Mouse (Mus musculus) lung, embryonic 15.5 days (tissue): ENCODE measurements around the gene Nkrf. TPM values are rescaled to one million over a fixed set of nuclear protein-coding genes. Genes with fewer than 3 reads are reported as not detected.

ENCODE experiments used
- ATAC-seq: fragments of 200-750 bp; cut with Nextera tagmentation; 2 replicates; pipeline ENCODE4 v1.8.0; 2017; ENCODE audit warnings: moderate number of reproducible peaks, borderline replicate concordance; ENCODE audit not compliant: low FRiP score, low TSS enrichment; ENCODE audit errors: extremely low read depth
- H3K27ac ChIP-seq: fragments of 300-500 bp; sonication (generic); 2 replicates; pipeline ENCODE4 v1.5.1; 2015; ENCODE audit warnings: moderate library complexity, mild to moderate bottlenecking, inconsistent platforms
- H3K27me3 ChIP-seq: fragments of 300-500 bp; sonication (generic); 2 replicates; pipeline ENCODE4 v1.6.1; 2015; ENCODE audit warnings: inconsistent platforms
- H3K36me3 ChIP-seq: fragments of 300-500 bp; sonication (generic); 2 replicates; pipeline ENCODE4 v1.6.1; 2015; ENCODE audit warnings: inconsistent platforms
- H3K4me1 ChIP-seq: fragments of 300-500 bp; sonication (generic); 2 replicates; pipeline ENCODE4 v1.6.1; 2015; ENCODE audit warnings: inconsistent platforms
- H3K4me2 ChIP-seq: fragments of 300-500 bp; sonication (generic); 2 replicates; pipeline ENCODE4 v1.6.1; 2015; ENCODE audit warnings: inconsistent platforms, mild to moderate bottlenecking, moderate library complexity
- H3K4me3 ChIP-seq: fragments of 300-500 bp; sonication (generic); 2 replicates; pipeline ENCODE4 v1.5.1; 2015; ENCODE audit warnings: mild to moderate bottlenecking, inconsistent platforms
- H3K9ac ChIP-seq: fragments of 300-500 bp; sonication (generic); 2 replicates; pipeline ENCODE4 v1.6.1; 2015; ENCODE audit warnings: inconsistent platforms
- H3K9me3 ChIP-seq: fragments of 300-500 bp; sonication (generic); 2 replicates; pipeline ENCODE4 v1.6.1; 2016; ENCODE audit warnings: inconsistent platforms
- WGBS: fragments of 180-500 bp; shearing (Covaris S2); methylation state at CpG from one replicate; pipeline ENCODE4 v1.1.7; 2015; 5-methylcytosine and 5-hydroxymethylcytosine counted together
- polyA plus RNA-seq: library from polyadenylated mRNA; unstranded; fragments of >200 nt; fragmentation: Nextera tagmentation; extraction: Ambion mirVana; gene quantifications from 2 replicates; pipeline ENCODE4 v1.2.1, GENCODE M21; 2015

Gene Nkrf
- polyA plus RNA-seq = 1.4 and 1.5 TPM in 2 replicates

DNA sequence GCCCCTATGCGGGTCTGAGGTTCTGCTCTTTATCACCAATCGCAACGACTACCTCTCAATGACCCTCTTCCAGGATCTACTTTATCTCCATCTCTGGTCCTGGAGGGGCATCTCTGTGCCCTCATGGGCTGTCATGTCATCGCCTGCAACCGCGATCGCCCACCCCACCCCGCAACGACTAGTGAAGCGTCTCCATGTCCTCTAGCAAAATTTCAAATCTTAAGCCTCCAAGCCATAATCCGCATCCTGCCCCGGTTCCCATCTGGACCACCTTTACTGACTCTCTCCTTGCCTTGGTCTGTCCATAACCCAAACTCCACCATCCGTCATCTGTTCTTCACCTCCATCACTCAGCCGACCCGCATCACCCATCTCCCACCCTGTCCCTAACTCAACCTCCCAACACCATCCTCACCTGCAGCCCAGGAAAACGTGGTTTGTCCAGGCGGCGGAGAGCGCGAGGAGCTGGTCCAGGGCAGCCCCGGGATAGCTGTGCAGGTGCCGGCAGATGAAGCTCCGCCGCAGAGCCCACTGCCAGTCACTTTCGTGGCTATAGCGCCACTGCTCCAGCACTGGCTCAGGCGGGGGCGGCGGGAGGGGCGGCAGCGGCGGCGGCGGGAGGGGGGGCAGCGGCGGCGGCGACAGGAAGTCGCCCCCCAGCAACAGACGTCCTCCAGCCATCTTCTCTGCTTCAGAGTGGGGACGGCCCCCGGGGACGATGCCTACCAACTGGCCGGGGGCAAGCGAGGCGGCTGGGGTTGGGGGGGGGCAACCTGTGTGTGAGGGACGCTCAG lies at the start of gene Nkrf:
Gene Nkrf, minus strand, starts transcription at position 579 of the 794 bp plus-strand sequence.
- Histone ChIP-seq H3K27me3 (no peaks in the 10 kb centered on the region), H3K9ac (peak within 1 kb of the TSS; percentile 54), H3K9me3 (no peaks in the 10 kb centered on the region), H3K4me2 (peak within 1 kb of the TSS; percentile 74), H3K4me1 (0 out of 2 replicates have a peak, but pooled peaks cover 6% of the 10 kb centered on the region), H3K4me3 (peak within 1 kb of the TSS; percentile 55), H3K36me3 (no peaks in the 10 kb centered on the region), H3K27ac (peak within 1 kb of the TSS; percentile 44)
- WGBS = 17% methylated on average over 39 of the region's 47 CpGs
- peak; percentile 66 for ATAC-seq

DNA sequence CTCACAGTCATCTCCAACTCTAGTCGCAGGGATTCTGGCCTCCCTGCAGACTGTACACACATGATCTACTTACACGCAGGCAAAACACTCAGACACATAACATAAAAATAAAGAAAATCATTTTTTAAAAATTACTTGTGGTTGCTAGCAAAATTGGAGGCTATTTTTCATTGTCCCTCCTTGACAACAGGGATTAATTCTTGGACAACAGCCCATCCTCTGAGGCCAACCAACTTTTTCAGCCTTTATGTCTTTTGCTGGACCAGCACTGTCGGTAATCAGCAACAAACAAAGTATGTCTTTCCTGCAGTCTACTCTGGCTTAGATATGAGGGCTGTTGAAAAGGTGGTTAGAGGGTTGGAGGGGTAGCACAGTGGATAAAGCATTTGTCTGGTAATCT lies 38.4 kb upstream of the Nkrf start:
- no peak for ATAC-seq
- no peaks in the 10 kb centered on the region for H3K4me1 ChIP-seq
- H3K4me3 ChIP-seq = no peak overlapping the region
- H3K4me2 ChIP-seq = no peak overlapping the region
- H3K27ac ChIP-seq = no peak overlapping the region
- H3K9ac ChIP-seq = no peak overlapping the region
- no peaks in the 10 kb centered on the region for H3K27me3 ChIP-seq
- H3K9me3 ChIP-seq = no peaks in the 10 kb centered on the region
- H3K36me3 ChIP-seq = no peaks in the 10 kb centered on the region
- 75% methylated on average over 3 of the region's 3 CpGs for WGBS

DNA sequence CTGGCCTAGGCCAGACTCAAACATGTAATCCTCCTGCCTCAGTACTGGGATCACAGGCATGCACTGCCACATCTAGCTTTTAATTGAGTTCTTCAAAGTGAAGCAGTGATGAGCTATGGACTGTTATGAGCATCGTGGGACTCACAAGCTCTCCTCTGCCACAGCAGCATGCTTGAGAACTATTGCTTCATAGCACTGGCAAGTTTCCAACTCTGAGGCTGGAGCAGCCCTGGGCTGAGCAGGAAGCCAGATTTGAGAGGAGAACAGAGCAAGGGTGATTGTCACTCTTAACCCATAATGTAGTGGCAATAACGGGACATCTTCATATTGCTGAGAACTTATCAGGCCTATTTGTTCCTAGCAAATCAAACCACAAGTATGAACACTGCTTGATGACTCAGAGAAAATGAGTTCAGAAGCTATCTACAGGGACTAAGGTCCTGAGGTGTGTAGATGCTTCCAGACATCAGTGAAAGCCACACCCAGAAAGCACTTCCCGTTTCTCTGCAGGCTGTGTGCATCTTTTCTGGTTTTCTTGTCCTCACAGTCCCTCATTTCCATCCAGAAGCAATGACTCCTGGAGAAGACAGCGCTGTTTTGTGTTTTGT lies 37.2 kb upstream of the Nkrf start:
- ATAC-seq = peak; percentile 89
- H3K4me2 ChIP-seq = no peak overlapping the region

DNA sequence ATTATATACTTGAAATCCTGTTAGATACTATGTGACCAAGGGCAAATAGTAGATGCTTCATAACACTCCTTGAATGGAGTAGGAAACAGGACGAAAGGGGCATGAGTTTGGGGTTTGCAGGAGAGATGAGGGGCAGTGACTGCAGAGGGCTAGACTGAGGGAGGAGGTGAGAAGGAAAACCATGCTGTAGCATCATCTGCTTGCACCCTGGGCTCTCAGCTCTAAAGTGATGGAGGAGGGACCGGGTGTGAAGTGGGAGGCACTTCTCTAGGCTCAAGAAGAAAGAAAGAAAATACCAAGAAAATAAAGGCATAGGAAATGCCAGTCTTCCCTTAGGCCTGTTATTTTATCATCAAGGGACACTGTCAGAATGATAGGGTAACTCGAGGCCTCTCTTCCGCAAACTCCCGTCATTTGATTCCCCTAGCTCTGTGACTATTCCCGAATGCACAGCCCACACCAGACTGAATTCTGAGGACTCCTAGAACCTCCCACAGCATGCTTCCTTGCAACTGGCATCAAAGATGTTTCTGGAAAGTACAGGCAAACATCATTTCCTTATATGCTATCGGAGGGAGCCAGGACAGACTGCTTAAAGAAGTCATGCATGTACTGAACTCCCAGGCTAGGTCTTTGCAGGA lies 32.7 kb upstream of the Nkrf start:
- no peak overlapping the region for H3K9ac ChIP-seq
- H3K4me2 ChIP-seq = no peak overlapping the region
- no peaks in the 10 kb centered on the region for H3K9me3 ChIP-seq
- 61% methylated on average over 7 of the region's 7 CpGs for WGBS
- H3K27ac ChIP-seq = no peak overlapping the region
- H3K27me3 ChIP-seq = no peaks in the 10 kb centered on the region
- H3K4me1 ChIP-seq = no peaks in the 10 kb centered on the region
- H3K36me3 ChIP-seq = no peaks in the 10 kb centered on the region
- no peak for ATAC-seq
- no peak overlapping the region for H3K4me3 ChIP-seq

More for the DNA sequence above, 37.2 kb upstream of the Nkrf start:
- no peak overlapping the region for H3K27ac ChIP-seq
- H3K27me3 ChIP-seq = no peaks in the 10 kb centered on the region
- H3K4me3 ChIP-seq = no peak overlapping the region
- WGBS = 53% methylated on average over 4 of the region's 4 CpGs
- no peaks in the 10 kb centered on the region for H3K36me3 ChIP-seq
- H3K4me1 ChIP-seq = no peaks in the 10 kb centered on the region
- H3K9me3 ChIP-seq = no peaks in the 10 kb centered on the region
- no peak overlapping the region for H3K9ac ChIP-seq

DNA sequence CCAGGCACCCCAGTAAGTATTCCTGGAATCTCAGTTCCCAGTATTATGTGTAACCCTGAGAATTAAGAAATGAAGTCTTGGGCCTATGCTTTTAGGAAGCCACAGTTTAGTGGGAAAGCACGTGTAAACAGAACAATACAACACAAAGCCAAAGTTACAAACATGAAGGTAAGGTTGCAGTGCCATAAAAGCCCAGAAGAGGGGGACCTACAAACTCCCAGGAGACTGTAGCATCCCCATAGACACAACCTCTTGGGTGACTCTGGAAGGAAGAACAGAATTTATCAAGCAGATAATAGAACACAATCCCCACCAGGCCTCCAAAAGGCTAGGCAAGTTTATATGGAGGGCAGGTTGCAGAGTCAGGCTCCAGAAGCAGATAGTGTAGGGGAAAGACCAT lies 27.9 kb upstream of the Nkrf start:
- no peak overlapping the region for H3K4me3 ChIP-seq
- no peak for ATAC-seq
- no peaks in the 10 kb centered on the region for H3K27me3 ChIP-seq
- H3K27ac ChIP-seq = no peak overlapping the region
- no peaks in the 10 kb centered on the region for H3K9me3 ChIP-seq
- H3K4me1 ChIP-seq = no peaks in the 10 kb centered on the region
- no peaks in the 10 kb centered on the region for H3K36me3 ChIP-seq
- 48% methylated on average over 1 of the region's 1 CpGs for WGBS
- no peak overlapping the region for H3K4me2 ChIP-seq
- H3K9ac ChIP-seq = no peak overlapping the region

DNA sequence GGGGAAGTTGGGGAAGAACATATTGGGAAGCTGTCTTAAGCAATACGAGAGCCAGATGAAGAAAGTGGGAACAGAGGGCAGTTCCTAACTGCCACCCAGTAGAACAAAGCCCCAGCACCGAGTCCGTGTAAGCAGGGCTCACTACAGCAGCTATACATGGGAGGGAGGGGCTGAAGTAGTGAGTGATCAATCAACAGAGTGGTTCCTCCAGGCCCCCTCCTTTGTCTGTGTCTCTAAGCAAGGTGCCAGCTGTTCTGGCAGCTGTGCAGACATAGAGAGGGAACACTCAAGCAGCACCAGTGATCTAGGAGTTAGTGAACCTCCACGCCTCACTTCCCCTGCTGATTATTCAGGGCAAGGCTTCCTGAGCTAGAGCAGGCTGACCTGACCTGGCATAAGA lies 27.0 kb upstream of the Nkrf start:
- Histone ChIP-seq H3K9me3 (no peaks in the 10 kb centered on the region), H3K4me3 (no peak overlapping the region), H3K4me1 (no peaks in the 10 kb centered on the region), H3K27ac (no peak overlapping the region), H3K9ac (no peak overlapping the region), H3K36me3 (no peaks in the 10 kb centered on the region), H3K4me2 (no peak overlapping the region), H3K27me3 (no peaks in the 10 kb centered on the region)
- no peak for ATAC-seq
- 75% methylated on average over 4 of the region's 4 CpGs for WGBS

DNA sequence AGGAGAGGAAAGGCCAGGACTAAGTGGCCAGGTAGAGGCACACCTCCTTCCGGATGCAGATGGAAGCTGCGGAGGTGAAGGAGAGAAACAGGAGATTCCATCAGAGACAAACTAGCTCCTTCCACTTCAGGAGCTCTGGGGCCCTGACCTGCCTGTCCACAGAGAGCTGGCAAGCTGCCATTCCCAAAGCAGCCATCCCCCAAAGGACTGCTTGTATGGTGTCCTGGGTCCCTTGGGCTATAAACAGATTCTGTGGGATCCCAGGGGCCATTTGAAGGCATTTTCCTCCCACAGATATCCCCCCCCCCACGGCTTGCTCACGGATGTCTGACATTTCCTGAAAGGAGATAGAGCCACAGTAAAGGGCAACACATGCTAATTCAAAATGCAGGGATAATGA lies 26.1 kb upstream of the Nkrf start:
- no peaks in the 10 kb centered on the region for H3K4me1 ChIP-seq
- no peak overlapping the region for H3K9ac ChIP-seq
- no peaks in the 10 kb centered on the region for H3K27me3 ChIP-seq
- H3K4me2 ChIP-seq = no peak overlapping the region
- no peak overlapping the region for H3K4me3 ChIP-seq
- 52% methylated on average over 4 of the region's 4 CpGs for WGBS
- no peaks in the 10 kb centered on the region for H3K9me3 ChIP-seq
- no peak overlapping the region for H3K27ac ChIP-seq
- ATAC-seq = no peak
- no peaks in the 10 kb centered on the region for H3K36me3 ChIP-seq

DNA sequence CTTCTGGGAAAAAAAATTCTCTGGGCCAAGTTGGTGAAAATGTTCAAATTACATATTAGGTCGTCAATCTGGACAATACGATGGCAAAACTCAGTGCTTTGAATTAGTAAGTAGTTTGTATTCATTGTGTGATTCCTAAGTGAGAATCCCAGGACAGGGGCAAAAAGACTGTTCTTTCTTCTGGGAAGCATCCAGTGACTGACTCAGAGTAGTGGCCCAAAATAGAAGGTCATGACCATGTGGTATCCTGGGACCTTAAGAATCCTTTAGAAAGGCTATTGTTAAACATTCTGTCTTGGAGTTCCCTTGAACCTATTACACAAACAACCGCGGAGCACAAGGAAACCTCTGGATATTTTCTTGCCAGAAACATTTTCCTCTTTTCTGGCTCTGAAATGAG lies 18.6 kb upstream of the Nkrf start:
- ATAC-seq = no peak
- Histone ChIP-seq H3K4me2 (no peak overlapping the region), H3K36me3 (no peaks in the 10 kb centered on the region), H3K27me3 (no peaks in the 10 kb centered on the region), H3K9ac (no peak overlapping the region), H3K4me3 (no peak overlapping the region), H3K27ac (no peak overlapping the region), H3K9me3 (no peaks in the 10 kb centered on the region), H3K4me1 (no peaks in the 10 kb centered on the region)
- 85% methylated on average over 4 of the region's 4 CpGs for WGBS

DNA sequence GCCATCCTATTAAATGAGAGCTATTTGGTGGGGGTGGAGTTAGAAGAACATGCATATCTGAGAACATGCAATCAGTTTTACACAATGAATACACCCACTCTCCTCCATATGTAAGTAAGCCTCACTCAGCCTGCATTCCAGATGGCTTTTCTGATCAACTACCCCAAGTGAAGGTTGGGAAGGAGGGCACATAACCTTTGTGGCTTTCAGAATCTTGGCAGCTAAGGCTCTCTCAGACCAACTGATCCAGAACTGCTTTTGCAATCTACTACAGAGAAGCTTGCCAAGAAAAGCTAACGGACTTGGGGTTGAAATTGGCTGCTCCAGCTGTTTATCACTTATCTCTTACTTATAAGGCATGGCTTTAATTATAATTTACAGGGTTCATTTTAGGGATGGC lies 15.1 kb upstream of the Nkrf start:
- no peaks in the 10 kb centered on the region for H3K9me3 ChIP-seq
- H3K36me3 ChIP-seq = no peaks in the 10 kb centered on the region
- H3K27me3 ChIP-seq = no peaks in the 10 kb centered on the region
- H3K4me3 ChIP-seq = no peak overlapping the region
- no peak overlapping the region for H3K9ac ChIP-seq
- H3K4me2 ChIP-seq = no peak overlapping the region
- no peak for ATAC-seq
- WGBS = 70% methylated on average over 1 of the region's 1 CpGs
- H3K4me1 ChIP-seq = no peaks in the 10 kb centered on the region
- no peak overlapping the region for H3K27ac ChIP-seq

DNA sequence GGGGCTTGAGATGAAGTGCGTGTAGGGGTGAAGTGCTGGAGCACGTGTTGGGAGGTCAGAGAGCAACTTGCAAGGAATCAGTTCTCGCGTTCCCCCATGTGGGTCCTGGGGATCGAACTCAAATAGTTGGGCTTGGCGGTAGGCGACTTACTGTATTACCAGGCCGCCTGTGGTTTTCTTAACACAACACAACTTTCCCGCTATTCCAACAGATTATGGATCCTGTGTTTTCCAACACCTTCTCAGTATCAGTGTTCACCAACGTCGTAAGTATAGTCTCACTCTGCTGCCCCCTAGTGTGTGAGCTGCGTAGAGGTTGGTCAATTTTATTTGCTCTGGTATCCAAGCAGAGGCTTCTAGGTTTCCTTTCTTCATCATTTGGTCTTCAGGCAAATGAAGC lies 8.6 kb upstream of the Nkrf start:
- Histone ChIP-seq H3K4me1 (no peaks in the 10 kb centered on the region), H3K27me3 (no peaks in the 10 kb centered on the region), H3K9me3 (no peaks in the 10 kb centered on the region), H3K4me2 (no peak overlapping the region), H3K9ac (no peak overlapping the region), H3K4me3 (no peak overlapping the region), H3K27ac (no peak overlapping the region), H3K36me3 (no peaks in the 10 kb centered on the region)
- ATAC-seq = no peak; the same call in 1 of the 2 replicates
- 44% methylated on average over 12 of the region's 12 CpGs for WGBS

DNA sequence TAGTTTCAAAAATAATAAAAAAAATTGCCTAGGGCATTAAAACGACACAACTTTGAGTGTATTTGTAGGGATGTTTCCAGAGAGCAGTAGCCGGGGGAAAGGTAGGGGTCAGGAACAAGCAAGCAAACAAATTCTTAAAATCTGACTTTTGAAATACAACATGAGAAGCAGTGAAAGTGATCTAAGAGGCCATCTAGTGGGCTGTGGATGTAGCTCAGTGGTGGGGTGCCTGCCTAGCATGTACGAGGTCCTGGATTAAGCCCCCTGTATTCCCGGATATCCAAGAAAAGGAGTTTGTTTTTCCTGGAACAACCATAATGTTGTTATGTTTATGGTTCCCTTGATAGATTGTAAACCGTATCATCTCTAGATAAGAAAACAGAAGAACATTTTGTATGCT lies 3.8 kb upstream of the Nkrf start:
- Histone ChIP-seq H3K9me3 (no peaks in the 10 kb centered on the region), H3K27me3 (no peaks in the 10 kb centered on the region), H3K4me1 (0 out of 2 replicates have a peak, but pooled peaks cover 6% of the 10 kb centered on the region), H3K36me3 (no peaks in the 10 kb centered on the region), H3K4me3 (no peak overlapping the region), H3K27ac (no peak overlapping the region), H3K9ac (no peak overlapping the region), H3K4me2 (no peak overlapping the region)
- 22% methylated on average over 5 of the region's 5 CpGs for WGBS
- ATAC-seq = no peak
